In genomic region chr1:193400348-193400747, GRCm38 (mm10) we compare ENCODE assay signal across 26 mouse cellular contexts. TPM values are rescaled to one million over a fixed set of nuclear protein-coding genes. Genes with fewer than 3 reads are reported as not detected.
DNase-seq lines count a peak whose midpoint lies in the region; ATAC-seq lines count a peak whose summit lies in the region.
"Had no signal": no experiment of that assay in that cellular context is flagged by ENCODE, and none has a peak within 500 bp of the region (broad histone marks: within the 10 kb centered on the region; RNA-seq: fewer than 3 reads in every experiment).

No protein-coding gene starts in this region.

- 0 out of 2 replicates have a peak, but pooled peaks cover 8% of the 10 kb centered on the region for H3K4me1 ChIP-seq in embryonic facial prominence, embryonic 14.5 days (ENCODE audit: control insufficient read depth, insufficient read depth, low read length)
- peaks cover 15% of the 10 kb centered on the region for H3K4me1 ChIP-seq in embryonic facial prominence, embryonic 10.5 days
- H3K4me1 ChIP-seq: intestine, embryonic 15.5 days; midbrain, embryonic 15.5 days; stomach, embryonic 15.5 days had no signal

- 0 out of 2 replicates have a peak, but pooled peaks have one; percentile 41 for ATAC-seq in embryonic facial prominence, embryonic 14.5 days (ENCODE audit: low read depth)
- ATAC-seq: hindbrain, embryonic 16.5 days; intestine, embryonic 15.5 days; midbrain, embryonic 15.5 days had no signal

- H3K27me3 ChIP-seq in embryonic facial prominence, embryonic 14.5 days (replicated peaks; ENCODE audit: control insufficient read depth, insufficient read depth, low read length) = no peaks in the 10 kb centered on the region
- H3K27me3 ChIP-seq in embryonic facial prominence, embryonic 10.5 days (replicated peaks; ENCODE audit: low read depth, poor library complexity, severe bottlenecking) = no peaks in the 10 kb centered on the region
- H3K27me3 ChIP-seq: intestine, embryonic 15.5 days; neural tube, embryonic 15.5 days; stomach, embryonic 15.5 days had no signal

- 63% methylated on average over 1 of the region's 1 CpGs for WGBS in embryonic facial prominence, embryonic 14.5 days
- 84% methylated on average over 1 of the region's 1 CpGs for WGBS in embryonic facial prominence, embryonic 10.5 days

- no peak overlapping the region for H3K4me3 ChIP-seq in embryonic facial prominence, embryonic 14.5 days (ENCODE audit: low read depth, low read length)
- H3K4me3 ChIP-seq in embryonic facial prominence, embryonic 10.5 days = no peak overlapping the region
- H3K4me3 ChIP-seq: forebrain, embryonic 12.5 days; gastrocnemius, adult 2 months; intestine, embryonic 15.5 days; midbrain, embryonic 15.5 days; neural tube, embryonic 15.5 days; stomach, embryonic 15.5 days had no signal

- peak; percentile 77 for DNase-seq in embryonic facial prominence, embryonic 14.5 days (ENCODE audit: low spot score)
- no peak for DNase-seq in embryonic facial prominence, embryonic 10.5 days (ENCODE audit: low spot score)
- peak; percentile 93 for DNase-seq in NIH3T3 (ENCODE audit: low read depth)
- peak; percentile 54 for DNase-seq in fibroblast of lung, adult 2 months (ENCODE audit: low read depth)
- DNase-seq in adrenal gland, adult (ENCODE audit: inconsistent age in 2 of 2, low spot score in 1 of 2) = no peak
- DNase-seq in heart, adult 11 months = no peak
- no peak for DNase-seq in right cerebral cortex, postnatal 4 days
- DNase-seq: cerebellum, adult 18-20 months; cerebellum, postnatal 25 days; embryo, embryonic 11 days; gastrocnemius, adult 2 months; kidney, adult 8-10 months; kidney, postnatal 10 days; lung, adult 18-20 months; lung, postnatal 14 days; right cerebral cortex, adult 18-20 months; thymus, adult 18-20 months; thymus, postnatal 36 days had no signal

- H3K4me2 ChIP-seq in embryonic facial prominence, embryonic 14.5 days (ENCODE audit: low read depth, low read length) = no peak overlapping the region
- H3K4me2 ChIP-seq: forebrain, embryonic 12.5 days; heart, embryonic 11.5 days; intestine, embryonic 15.5 days; liver, embryonic 11.5 days; midbrain, embryonic 15.5 days; neural tube, embryonic 15.5 days; stomach, embryonic 15.5 days had no signal

- no peaks in the 10 kb centered on the region for H3K36me3 ChIP-seq in embryonic facial prominence, embryonic 14.5 days (ENCODE audit: control insufficient read depth, insufficient read depth, low read length)
- H3K36me3 ChIP-seq in embryonic facial prominence, embryonic 10.5 days (replicated peaks) = no peaks in the 10 kb centered on the region
- H3K36me3 ChIP-seq: forebrain, embryonic 12.5 days; intestine, embryonic 15.5 days; midbrain, embryonic 15.5 days; neural tube, embryonic 15.5 days; stomach, embryonic 15.5 days had no signal

- no peak overlapping the region for H3K9ac ChIP-seq in embryonic facial prominence, embryonic 14.5 days (ENCODE audit: low read depth, low read length)
- H3K9ac ChIP-seq: forebrain, embryonic 12.5 days; intestine, embryonic 15.5 days; midbrain, embryonic 15.5 days; neural tube, embryonic 15.5 days; stomach, embryonic 15.5 days had no signal

- H3K27ac ChIP-seq in embryonic facial prominence, embryonic 14.5 days (replicated peaks; ENCODE audit: low read depth, low read length) = no peak overlapping the region
- no peak overlapping the region for H3K27ac ChIP-seq in embryonic facial prominence, embryonic 10.5 days (replicated peaks)
- H3K27ac ChIP-seq: forebrain, embryonic 12.5 days; gastrocnemius, adult 2 months; intestine, embryonic 15.5 days; midbrain, embryonic 15.5 days; neural tube, embryonic 15.5 days; stomach, embryonic 15.5 days had no signal

- H3K9me3 ChIP-seq in embryonic facial prominence, embryonic 14.5 days (ENCODE audit: control insufficient read depth, low read length) = no peaks in the 10 kb centered on the region
- no peaks in the 10 kb centered on the region for H3K9me3 ChIP-seq in embryonic facial prominence, embryonic 10.5 days
- H3K9me3 ChIP-seq: forebrain, embryonic 12.5 days; intestine, embryonic 15.5 days; midbrain, embryonic 15.5 days; neural tube, embryonic 15.5 days; stomach, embryonic 15.5 days had no signal

RNA-seq across cellular contexts. Expression of gene Camk1g, which starts 30.2 kb away (rescaled TPM):
- 11.9 and 13.1 TPM in 2 replicates for polyA plus RNA-seq in embryonic facial prominence, embryonic 14.5 days (2014; fragmentation: Nextera tagmentation; extraction: Ambion mirVana)
- 15.6 and 17.5 TPM in 2 replicates for polyA plus RNA-seq in embryonic facial prominence, embryonic 10.5 days (2016; fragmentation: Nextera tagmentation; extraction: Ambion mirVana)

Comparison
In these comparisons a context has a peak if more than half of its experiments do, and no peak if none do; other contexts are left out.
1. DNase-seq: peak in embryonic facial prominence, embryonic 14.5 days (single experiment), NIH3T3 (single experiment) and fibroblast of lung, adult 2 months (single experiment); none in embryonic facial prominence, embryonic 10.5 days (single experiment), adrenal gland, adult (0 of 2), heart, adult 11 months (single experiment) and right cerebral cortex, postnatal 4 days (single experiment).